Mouse (Mus musculus) T-cell, adult 2 months (primary cell): Measurements from ENCODE around the gene Mecom.

Experiments used
- DNase-seq: peaks from one replicate; pipeline ENCODE4 v3.0.0; 2022; ENCODE audit warnings: low spot score

Mecom gene

GRCm38 (mm10) chr3:30148378-30149079 is 399.3 kb downstream of the Mecom start:
- no peak for DNase-seq

GRCm38 (mm10) chr3:30145051-30145450 is 402.8 kb downstream of the Mecom start:
- DNase-seq, result no peak

- DNase-seq, result no peak
Measured at GRCm38 (mm10) chr3:30143961-30144411, 403.8 kb downstream of the Mecom start.

- DNase-seq, result no peak
Measured at GRCm38 (mm10) chr3:30143440-30143839, 404.4 kb downstream of the Mecom start.

GRCm38 (mm10) chr3:30140349-30140748 is 407.5 kb downstream of the Mecom start:
- no peak for DNase-seq

GRCm38 (mm10) chr3:30139678-30140077 is 408.1 kb downstream of the Mecom start:
- DNase-seq, result no peak

GRCm38 (mm10) chr3:30138588-30138987 is 409.2 kb downstream of the Mecom start:
- DNase-seq, result no peak

- no peak for DNase-seq
Measured at GRCm38 (mm10) chr3:30135857-30136256, 412.0 kb downstream of the Mecom start.

- no peak for DNase-seq
Measured at GRCm38 (mm10) chr3:30135119-30135518, 412.7 kb downstream of the Mecom start.

- DNase-seq, result no peak
Measured at GRCm38 (mm10) chr3:30132981-30133380, 414.8 kb downstream of the Mecom start.

GRCm38 (mm10) chr3:30132370-30132769 is 415.4 kb downstream of the Mecom start:
- DNase-seq, result no peak

- no peak for DNase-seq
Measured at GRCm38 (mm10) chr3:30130495-30130894, 417.3 kb downstream of the Mecom start.

GRCm38 (mm10) chr3:30122618-30123017 is 425.2 kb downstream of the Mecom start:
- no peak for DNase-seq

- DNase-seq, result no peak
Measured at GRCm38 (mm10) chr3:30120790-30121512, 426.9 kb downstream of the Mecom start.

- DNase-seq, result no peak
Measured at GRCm38 (mm10) chr3:30118594-30119297, 429.1 kb downstream of the Mecom start.

GRCm38 (mm10) chr3:30113249-30113770 is 434.5 kb downstream of the Mecom start:
- no peak for DNase-seq

- no peak for DNase-seq
Measured at GRCm38 (mm10) chr3:30107945-30108670, 439.7 kb downstream of the Mecom start.

- DNase-seq, result no peak
Measured at GRCm38 (mm10) chr3:30106481-30106880, 441.3 kb downstream of the Mecom start.

- DNase-seq, result no peak
Measured at GRCm38 (mm10) chr3:30105859-30106258, 441.9 kb downstream of the Mecom start.

GRCm38 (mm10) chr3:30105194-30105823 is 442.5 kb downstream of the Mecom start:
- no peak for DNase-seq

GRCm38 (mm10) chr3:30104515-30105098 is 443.2 kb downstream of the Mecom start:
- no peak for DNase-seq
